Mouse (Mus musculus): ENCODE measurements around the gene Haus5. TPM values are rescaled to one million over a fixed set of nuclear protein-coding genes. Genes with fewer than 3 reads are reported as not detected.

The Haus5 gene
- total RNA-seq, 2 experiments from 2014 or later, result 1.5 to 13.7 TPM

- no peak for ATAC-seq (replicated peaks; ENCODE audit: low FRiP score, poor library complexity, severe bottlenecking)
Observed at GRCm38 (mm10) chr7:30629013-30629412, 35.8 kb downstream of the Haus5 start.

GRCm38 (mm10) chr7:30626647-30627046 is 38.1 kb downstream of the Haus5 start:
- no peak for ATAC-seq (replicated peaks; ENCODE audit: low FRiP score, poor library complexity, severe bottlenecking)

GRCm38 (mm10) chr7:30625530-30626384 is 39.0 kb downstream of the Haus5 start, which contains the start of gene Cox6b1:
Cox6b1 (minus strand) TSS chr7:30626151.
- peak; percentile 98 for ATAC-seq (replicated peaks; ENCODE audit: low FRiP score, poor library complexity, severe bottlenecking)

- peak; percentile 59; the same call in 1 of the 2 replicates for ATAC-seq (replicated peaks; ENCODE audit: low FRiP score, poor library complexity, severe bottlenecking)
Observed at GRCm38 (mm10) chr7:30619202-30619601, 45.6 kb downstream of the Haus5 start.

GRCm38 (mm10) chr7:30618658-30619057 is 46.1 kb downstream of the Haus5 start:
- no peak for ATAC-seq (replicated peaks; ENCODE audit: low FRiP score, poor library complexity, severe bottlenecking)

- no peak for ATAC-seq (replicated peaks; ENCODE audit: low FRiP score, poor library complexity, severe bottlenecking)
Observed at GRCm38 (mm10) chr7:30615049-30615760, 49.6 kb downstream of the Haus5 start.

- ATAC-seq (replicated peaks; ENCODE audit: low FRiP score, poor library complexity, severe bottlenecking), result no peak
Observed at GRCm38 (mm10) chr7:30614454-30614853, 50.3 kb downstream of the Haus5 start.

- peak; percentile 80 for ATAC-seq (replicated peaks; ENCODE audit: low FRiP score, poor library complexity, severe bottlenecking)
Observed at GRCm38 (mm10) chr7:30613529-30614112, 51.2 kb downstream of the Haus5 start.

- no peak for ATAC-seq (replicated peaks; ENCODE audit: low FRiP score, poor library complexity, severe bottlenecking)
Observed at GRCm38 (mm10) chr7:30612654-30613402, 52.0 kb downstream of the Haus5 start, which contains the start of gene Upk1a. Upk1a (minus strand) TSS chr7:30612847.

- ATAC-seq (replicated peaks; ENCODE audit: low FRiP score, poor library complexity, severe bottlenecking), result no peak
Observed at GRCm38 (mm10) chr7:30610043-30610442, 54.8 kb downstream of the Haus5 start.

- ATAC-seq (replicated peaks; ENCODE audit: low FRiP score, poor library complexity, severe bottlenecking), result no peak
Observed at GRCm38 (mm10) chr7:30608476-30608875, 56.3 kb downstream of the Haus5 start.

GRCm38 (mm10) chr7:30607706-30608309 is 57.0 kb downstream of the Haus5 start:
- ATAC-seq (replicated peaks; ENCODE audit: low FRiP score, poor library complexity, severe bottlenecking), result peak; percentile 81

GRCm38 (mm10) chr7:30604944-30605343 is 59.9 kb downstream of the Haus5 start:
- no peak for ATAC-seq (replicated peaks; ENCODE audit: low FRiP score, poor library complexity, severe bottlenecking)

- ATAC-seq (replicated peaks; ENCODE audit: low FRiP score, poor library complexity, severe bottlenecking), result no peak
Observed at GRCm38 (mm10) chr7:30604424-30604823, 60.4 kb downstream of the Haus5 start.

Other genes with a start within 250 kb of the Haus5 start
Only the 30 nearest of the 33 such genes appear.
- gene Aplp1, start 219.5 kb downstream of the Haus5 start, total RNA-seq (2015; ENCODE audit: low replicate concordance), result not detected in 2 replicates
- not detected in 2 replicates for gene Aplp1, start 219.5 kb downstream of the Haus5 start, total RNA-seq (2017; ENCODE audit: low replicate concordance)
- gene Kirrel2, start 207.3 kb downstream of the Haus5 start, total RNA-seq (2015; ENCODE audit: low replicate concordance), result not detected in 2 replicates
- gene Kirrel2, start 207.3 kb downstream of the Haus5 start, total RNA-seq (2017; ENCODE audit: low replicate concordance), result not detected in 2 replicates
- gene Nphs1, start 206.7 kb downstream of the Haus5 start, total RNA-seq (2015; ENCODE audit: low replicate concordance), result not detected in 2 replicates
- gene Nphs1, start 206.7 kb downstream of the Haus5 start, total RNA-seq (2017; ENCODE audit: low replicate concordance), result not detected in 2 replicates
- not detected in 2 replicates for gene Prodh2, start 171.4 kb downstream of the Haus5 start, total RNA-seq (2015; ENCODE audit: low replicate concordance)
- gene Prodh2, start 171.4 kb downstream of the Haus5 start, total RNA-seq (2017; ENCODE audit: low replicate concordance), result not detected in 2 replicates
- gene Arhgap33, start 129.9 kb downstream of the Haus5 start, total RNA-seq (2015; ENCODE audit: low replicate concordance), result 5.0 and 6.7 TPM in 2 replicates
- 9.5 and 9.6 TPM in 2 replicates for gene Arhgap33, start 129.9 kb downstream of the Haus5 start, total RNA-seq (2017; ENCODE audit: low replicate concordance)
- gene Hspb6, start 112.8 kb downstream of the Haus5 start, total RNA-seq (2015; ENCODE audit: low replicate concordance), result 6.3 and 19.4 TPM in 2 replicates
- 2.2 and 3.9 TPM in 2 replicates for gene Hspb6, start 112.8 kb downstream of the Haus5 start, total RNA-seq (2017; ENCODE audit: low replicate concordance)
- 0.38 and 2.1 TPM in 2 replicates for gene Proser3, start 112.7 kb downstream of the Haus5 start, total RNA-seq (2015; ENCODE audit: low replicate concordance)
- gene Proser3, start 112.7 kb downstream of the Haus5 start, total RNA-seq (2017; ENCODE audit: low replicate concordance), result 0.77 and 4.6 TPM in 2 replicates
- 48.0 and 55.0 TPM in 2 replicates for gene Lin37, start 105.2 kb downstream of the Haus5 start, total RNA-seq (2015; ENCODE audit: low replicate concordance)
- gene Lin37, start 105.2 kb downstream of the Haus5 start, total RNA-seq (2017; ENCODE audit: low replicate concordance), result 7.8 and 8.9 TPM in 2 replicates
- gene U2af1l4, start 101.7 kb downstream of the Haus5 start, total RNA-seq (2015; ENCODE audit: low replicate concordance), result 3.5 and 30.1 TPM in 2 replicates
- 30.0 and 39.4 TPM in 2 replicates for gene U2af1l4, start 101.7 kb downstream of the Haus5 start, total RNA-seq (2017; ENCODE audit: low replicate concordance)
- 1.3 and 4.8 TPM in 2 replicates for gene Gm49396, start 101.7 kb downstream of the Haus5 start, total RNA-seq (2015; ENCODE audit: low replicate concordance)
- 5.2 and 6.6 TPM in 2 replicates for gene Gm49396, start 101.7 kb downstream of the Haus5 start, total RNA-seq (2017; ENCODE audit: low replicate concordance)
- 73.4 and 88.8 TPM in 2 replicates for gene Psenen, start 101.4 kb downstream of the Haus5 start, total RNA-seq (2015; ENCODE audit: low replicate concordance)
- 41.4 and 69.3 TPM in 2 replicates for gene Psenen, start 101.4 kb downstream of the Haus5 start, total RNA-seq (2017; ENCODE audit: low replicate concordance)
- gene Igflr1, start 99.6 kb downstream of the Haus5 start, total RNA-seq (2015; ENCODE audit: low replicate concordance), result 4.0 and 7.3 TPM in 2 replicates
- not detected in 2 replicates for gene Igflr1, start 99.6 kb downstream of the Haus5 start, total RNA-seq (2017; ENCODE audit: low replicate concordance)
- 31.1 and 35.0 TPM in 2 replicates for gene Kmt2b, start 76.3 kb downstream of the Haus5 start, total RNA-seq (2015; ENCODE audit: low replicate concordance)
- gene Kmt2b, start 76.3 kb downstream of the Haus5 start, total RNA-seq (2017; ENCODE audit: low replicate concordance), result 14.9 and 21.2 TPM in 2 replicates
- not detected in 2 replicates for gene Zbtb32, start 66.1 kb downstream of the Haus5 start, total RNA-seq (2015; ENCODE audit: low replicate concordance)
- not detected in 2 replicates for gene Zbtb32, start 66.1 kb downstream of the Haus5 start, total RNA-seq (2017; ENCODE audit: low replicate concordance)
- gene Upk1a, start 52.1 kb downstream of the Haus5 start, total RNA-seq (2015; ENCODE audit: low replicate concordance), result not detected in 2 replicates
- not detected in 2 replicates for gene Upk1a, start 52.1 kb downstream of the Haus5 start, total RNA-seq (2017; ENCODE audit: low replicate concordance)
- gene Cox6b1, start 38.8 kb downstream of the Haus5 start, total RNA-seq (2015; ENCODE audit: low replicate concordance), result 74.4 and 173 TPM in 2 replicates
- gene Cox6b1, start 38.8 kb downstream of the Haus5 start, total RNA-seq (2017; ENCODE audit: low replicate concordance), result 135 and 145 TPM in 2 replicates
- not detected in 2 replicates for gene Etv2, start 29.1 kb downstream of the Haus5 start, total RNA-seq (2015; ENCODE audit: low replicate concordance)
- gene Etv2, start 29.1 kb downstream of the Haus5 start, total RNA-seq (2017; ENCODE audit: low replicate concordance), result not detected in 2 replicates
- gene Rbm42, start 14.7 kb downstream of the Haus5 start, total RNA-seq (2015; ENCODE audit: low replicate concordance), result 12.3 and 22.5 TPM in 2 replicates
- 14.0 and 15.1 TPM in 2 replicates for gene Rbm42, start 14.7 kb downstream of the Haus5 start, total RNA-seq (2017; ENCODE audit: low replicate concordance)
- not detected in 2 replicates for gene Pmis2, start 6.6 kb upstream of the Haus5 start, total RNA-seq (2015; ENCODE audit: low replicate concordance)
- gene Pmis2, start 6.6 kb upstream of the Haus5 start, total RNA-seq (2017; ENCODE audit: low replicate concordance), result not detected in 2 replicates
- gene 2200002J24Rik, start 33.9 kb upstream of the Haus5 start, total RNA-seq (2015; ENCODE audit: low replicate concordance), result not detected in 2 replicates
- not detected in 2 replicates for gene 2200002J24Rik, start 33.9 kb upstream of the Haus5 start, total RNA-seq (2017; ENCODE audit: low replicate concordance)
- not detected in 2 replicates for gene Atp4a, start 47.2 kb upstream of the Haus5 start, total RNA-seq (2015; ENCODE audit: low replicate concordance)
- gene Atp4a, start 47.2 kb upstream of the Haus5 start, total RNA-seq (2017; ENCODE audit: low replicate concordance), result 0.14 and 0.68 TPM in 2 replicates
- gene Tmem147, start 64.5 kb upstream of the Haus5 start, total RNA-seq (2015; ENCODE audit: low replicate concordance), result 28.4 and 42.4 TPM in 2 replicates
- 9.4 and 12.8 TPM in 2 replicates for gene Tmem147, start 64.5 kb upstream of the Haus5 start, total RNA-seq (2017; ENCODE audit: low replicate concordance)
- not detected in 2 replicates for gene Gapdhs, start 78.7 kb upstream of the Haus5 start, total RNA-seq (2015; ENCODE audit: low replicate concordance)
- not detected in 2 replicates for gene Gapdhs, start 78.7 kb upstream of the Haus5 start, total RNA-seq (2017; ENCODE audit: low replicate concordance)
- not detected in 2 replicates for gene Sbsn, start 86.5 kb upstream of the Haus5 start, total RNA-seq (2015; ENCODE audit: low replicate concordance)
- not detected in 2 replicates for gene Sbsn, start 86.5 kb upstream of the Haus5 start, total RNA-seq (2017; ENCODE audit: low replicate concordance)
- gene Dmkn, start 98.8 kb upstream of the Haus5 start, total RNA-seq (2015; ENCODE audit: low replicate concordance), result 7.7 and 29.0 TPM in 2 replicates
- 5.3 and 10.9 TPM in 2 replicates for gene Dmkn, start 98.8 kb upstream of the Haus5 start, total RNA-seq (2017; ENCODE audit: low replicate concordance)
- gene Krtdap, start 122.9 kb upstream of the Haus5 start, total RNA-seq (2015; ENCODE audit: low replicate concordance), result not detected in 2 replicates
- gene Krtdap, start 122.9 kb upstream of the Haus5 start, total RNA-seq (2017; ENCODE audit: low replicate concordance), result not detected in 2 replicates
- gene Ffar2, start 158.8 kb upstream of the Haus5 start, total RNA-seq (2015; ENCODE audit: low replicate concordance), result 8.1 and 11.1 TPM in 2 replicates
- gene Ffar2, start 158.8 kb upstream of the Haus5 start, total RNA-seq (2017; ENCODE audit: low replicate concordance), result 10.6 and 12.3 TPM in 2 replicates
- gene Ffar3, start 191.2 kb upstream of the Haus5 start, total RNA-seq (2015; ENCODE audit: low replicate concordance), result not detected in 2 replicates
- not detected in 2 replicates for gene Ffar3, start 191.2 kb upstream of the Haus5 start, total RNA-seq (2017; ENCODE audit: low replicate concordance)
- not detected in 2 replicates for gene Ffar1, start 196.6 kb upstream of the Haus5 start, total RNA-seq (2015; ENCODE audit: low replicate concordance)
- not detected in 2 replicates for gene Ffar1, start 196.6 kb upstream of the Haus5 start, total RNA-seq (2017; ENCODE audit: low replicate concordance)
- 1.0 and 19.6 TPM in 2 replicates for gene Cd22, start 215.3 kb upstream of the Haus5 start, total RNA-seq (2015; ENCODE audit: low replicate concordance)
- gene Cd22, start 215.3 kb upstream of the Haus5 start, total RNA-seq (2017; ENCODE audit: low replicate concordance), result 0.42 TPM in 1 of 2 replicates, not detected in the other

Measured in erythroblast, adult 5-6 weeks (primary cell).